Mouse (Mus musculus) CH12.LX (cell line): ENCODE measurements around the gene Idh1. TPM values are rescaled to one million over a fixed set of nuclear protein-coding genes. Genes with fewer than 3 reads are reported as not detected.

Source experiments
- DNase-seq: peaks from one replicate; pipeline ENCODE4 v3.0.0-alpha.2; 2013; ENCODE audit errors: extremely low read depth
- H3K27ac ChIP-seq: 2 replicates; pipeline ENCODE4 v1.5.1; 2012; ENCODE audit warnings: low read depth, mild to moderate bottlenecking, control low read depth, moderate library complexity; ENCODE audit not compliant: insufficient read depth
- H3K27me3 ChIP-seq: replicated peaks from 2 replicates; pipeline ENCODE3; 2012; ENCODE audit warnings: inconsistent platforms
- H3K36me3 ChIP-seq, 2 experiments: replicated peaks in 1 of 2; 2 replicates each; pipeline versions ENCODE3 to v1.6.1; 2012; ENCODE audit warnings: inconsistent platforms in 1 of 2, low read length in 1 of 2, mild to moderate bottlenecking in 1 of 2, mixed read lengths in 1 of 2, moderate library complexity in 1 of 2; ENCODE audit not compliant: control insufficient read depth in 1 of 2, insufficient read depth in 1 of 2
- H3K4me1 ChIP-seq, 2 experiments: 2 replicates each; pipeline ENCODE4 v1.6.1; 2012; ENCODE audit warnings: inconsistent platforms in 1 of 2, moderate library complexity in 1 of 2; ENCODE audit not compliant: insufficient read depth in 2 of 2, control insufficient read depth in 1 of 2
- H3K4me2 ChIP-seq: 2 replicates; pipeline ENCODE4 v1.6.1; 2012; ENCODE audit warnings: low read depth, mild to moderate bottlenecking, control low read depth; ENCODE audit not compliant: poor library complexity, insufficient read depth, severe bottlenecking
- H3K4me3 ChIP-seq, 3 experiments: fragments of 150-350 bp in 1 of 3; sonication (generic) in 1 of 3; replicated peaks in 1 of 3; 2 replicates each; pipeline versions ENCODE3 to v1.5.1; 2011 to 2012; ENCODE audit warnings: low read depth in 2 of 3, low read length in 2 of 3, mild to moderate bottlenecking in 2 of 3, moderate library complexity in 2 of 3, control low read depth in 1 of 3, improper control_type of control experiment in 1 of 3, inconsistent platforms in 1 of 3, mixed read lengths in 1 of 3; ENCODE audit not compliant: poor library complexity in 1 of 3
- H3K79me2 ChIP-seq: replicated peaks from 2 replicates; pipeline ENCODE4 v1.6.1; 2012; ENCODE audit warnings: mild to moderate bottlenecking, moderate library complexity; ENCODE audit not compliant: control insufficient read depth, poor library complexity, insufficient read depth, severe bottlenecking; ENCODE audit errors: extremely low read depth
- H3K9ac ChIP-seq: 2 replicates; pipeline ENCODE4 v1.6.1; 2012; ENCODE audit warnings: low read depth, mild to moderate bottlenecking, control low read depth, moderate library complexity; ENCODE audit not compliant: insufficient read depth
- H3K9me3 ChIP-seq: replicated peaks from 2 replicates; pipeline ENCODE3; 2012; ENCODE audit warnings: low read length, inconsistent platforms, mixed read lengths
- BHLHE40 ChIP-seq: IDR thresholded peaks from 2 replicates; pipeline ENCODE4 v1.6.1; 2011; ENCODE audit warnings: mild to moderate bottlenecking, low read depth, low read length, improper control_type of control experiment
- E2F4 ChIP-seq: IDR thresholded peaks from 2 replicates; pipeline ENCODE4 v1.6.1; 2011; ENCODE audit warnings: low read depth, low read length, improper control_type of control experiment; ENCODE audit not compliant: insufficient replicate concordance
- ETS1 ChIP-seq: conservative IDR thresholded peaks from 2 replicates; pipeline ENCODE4 v1.6.1; 2012; ENCODE audit warnings: low read depth, mild to moderate bottlenecking, inconsistent platforms, low read length, improper control_type of control experiment, moderate library complexity
- GABPA ChIP-seq: IDR thresholded peaks from 2 replicates; pipeline ENCODE4 v1.6.1; 2012; ENCODE audit warnings: low read depth, low read length, improper control_type of control experiment, inconsistent platforms; ENCODE audit not compliant: insufficient replicate concordance
- JUN ChIP-seq: IDR thresholded peaks from 2 replicates; pipeline ENCODE4 v1.6.1; 2011; ENCODE audit warnings: low read depth, mild to moderate bottlenecking, low read length, improper control_type of control experiment, moderate library complexity; ENCODE audit not compliant: insufficient read depth
- JUND ChIP-seq: conservative IDR thresholded peaks from 2 replicates; pipeline ENCODE4 v1.6.1; 2011; ENCODE audit warnings: low read depth, low read length, improper control_type of control experiment
- MAFK ChIP-seq: IDR thresholded peaks from 2 replicates; pipeline ENCODE4 v1.6.1; 2011; ENCODE audit warnings: low read length, improper control_type of control experiment; ENCODE audit not compliant: insufficient replicate concordance
- MAX ChIP-seq: IDR thresholded peaks from 2 replicates; pipeline ENCODE4 v1.6.1; 2011; ENCODE audit warnings: low read length, improper control_type of control experiment
- MAZ ChIP-seq: IDR thresholded peaks from 2 replicates; pipeline ENCODE4 v1.6.1; 2012; ENCODE audit warnings: low read depth, mild to moderate bottlenecking, inconsistent platforms, low read length, improper control_type of control experiment, moderate library complexity
- MYC ChIP-seq: IDR thresholded peaks from 2 replicates; pipeline ENCODE4 v1.6.1; 2011; ENCODE audit warnings: low read depth, mild to moderate bottlenecking, improper control_type of control experiment, low read length
- NELFE ChIP-seq: IDR thresholded peaks from 2 replicates; pipeline ENCODE4 v1.6.1; 2011; ENCODE audit warnings: low read depth, low read length, improper control_type of control experiment
- PAX5 ChIP-seq: IDR thresholded peaks from 2 replicates; pipeline ENCODE4 v1.6.1; 2012; ENCODE audit warnings: low read length, inconsistent platforms, mixed read lengths
- SIN3A ChIP-seq: IDR thresholded peaks from 2 replicates; pipeline ENCODE4 v1.6.1; 2012; ENCODE audit warnings: low read length, improper control_type of control experiment, inconsistent platforms
- SMC3 ChIP-seq: IDR thresholded peaks from 2 replicates; pipeline ENCODE4 v1.6.1; 2011; ENCODE audit warnings: low read depth, low read length, improper control_type of control experiment
- TBP ChIP-seq: conservative IDR thresholded peaks from 2 replicates; pipeline ENCODE4 v1.6.1; 2011; ENCODE audit warnings: low read depth, low read length, improper control_type of control experiment
- TCF12 ChIP-seq: IDR thresholded peaks from 2 replicates; pipeline ENCODE4 v1.6.1; 2014; ENCODE audit warnings: low read depth, mild to moderate bottlenecking, inconsistent platforms, low read length, improper control_type of control experiment
- USF2 ChIP-seq: conservative IDR thresholded peaks from 2 replicates; pipeline ENCODE4 v1.6.1; 2011; ENCODE audit warnings: low read depth, low read length, improper control_type of control experiment
- ZKSCAN1 ChIP-seq: IDR thresholded peaks from 2 replicates; pipeline ENCODE4 v1.6.1; 2012; ENCODE audit warnings: low read depth, inconsistent platforms, low read length, improper control_type of control experiment, borderline replicate concordance
- dilution Hi-C: fragments of 300-500 bp; cut with MboI; formaldehyde crosslinking; loops from 2 replicates; pipeline ENCODE4 v1.14.3; 2020; ENCODE audit warnings: low sequenced_read_pairs; ENCODE audit not compliant: extremely low pct_unique_long_range_greater_than_20kb, extremely low pct_ligation_motif_present
- in situ Hi-C: fragments of 300-500 bp; cut with MboI; formaldehyde crosslinking; loops from 3 replicates; pipeline ENCODE4 v1.14.3; 2019; ENCODE audit warnings: low sequenced_read_pairs, low pct_ligation_motif_present, low pct_unique_long_range_greater_than_20kb, mixed read lengths
- polyA plus RNA-seq: library from polyadenylated mRNA; unstranded; fragments of >175 nt; gene quantifications from 2 replicates; pipeline ENCODE4 v1.2.1, GENCODE M21; 2012; ENCODE audit warnings: low read depth; ENCODE audit not compliant: insufficient read length
- total RNA-seq, 2 experiments: library from RNA; depleted of rRNA; stranded (reverse); fragments of 300-350 nt in 1 of 2; fragments of >200 nt in 1 of 2; gene quantifications; 2 replicates each; pipeline ENCODE4 v1.2.3; 2012 to 2014

Gene Idh1
- total and polyA plus RNA-seq, 3 experiments: 9.3 to 23.4 (median 11.1) TPM

DNA sequence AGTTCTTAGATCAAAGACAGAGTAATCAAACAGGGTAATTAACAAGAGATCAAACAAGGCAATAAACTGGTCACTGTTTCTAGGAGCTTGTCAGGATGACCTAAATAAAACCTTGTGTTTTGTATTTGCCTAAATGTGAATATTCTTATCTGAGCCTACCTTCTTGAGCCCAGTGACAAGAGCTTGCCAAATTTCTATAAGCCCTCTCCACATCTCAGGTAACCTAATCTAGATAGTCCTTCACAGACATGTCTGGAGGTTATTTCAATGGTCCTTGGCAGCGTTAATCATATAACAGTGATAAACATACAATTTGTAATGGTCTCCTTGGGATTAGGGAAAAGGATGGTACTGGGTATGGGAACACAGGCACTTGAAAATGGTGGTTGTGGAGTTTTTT lies 18.0 kb upstream of the Idh1 start:
- H3K4me1 ChIP-seq: no peaks in the 10 kb centered on the region
- in situ Hi-C loops (no loop called here), dilution Hi-C loops (no loop called here)
- H3K36me3 ChIP-seq: peaks cover 34 to 71% of the 10 kb centered on the region in 2 experiments
- H3K4me2 ChIP-seq: no peak overlapping the region
- H3K27ac ChIP-seq: no peak overlapping the region
- TF ChIP-seq ETS1 (no peak), JUND (no peak), TCF12 (no peak), PAX5 (no peak), SMC3 (no peak), NELFE (no peak), MYC (no peak), MAX (no peak), MAFK (no peak)
- H3K27me3 ChIP-seq: no peaks in the 10 kb centered on the region
- H3K4me3 ChIP-seq: no peak overlapping the region
- H3K9ac ChIP-seq: no peak overlapping the region
- DNase-seq: no peak
- H3K79me2 ChIP-seq: no peaks in the 10 kb centered on the region
- no peaks in the 10 kb centered on the region for H3K9me3 ChIP-seq

DNA sequence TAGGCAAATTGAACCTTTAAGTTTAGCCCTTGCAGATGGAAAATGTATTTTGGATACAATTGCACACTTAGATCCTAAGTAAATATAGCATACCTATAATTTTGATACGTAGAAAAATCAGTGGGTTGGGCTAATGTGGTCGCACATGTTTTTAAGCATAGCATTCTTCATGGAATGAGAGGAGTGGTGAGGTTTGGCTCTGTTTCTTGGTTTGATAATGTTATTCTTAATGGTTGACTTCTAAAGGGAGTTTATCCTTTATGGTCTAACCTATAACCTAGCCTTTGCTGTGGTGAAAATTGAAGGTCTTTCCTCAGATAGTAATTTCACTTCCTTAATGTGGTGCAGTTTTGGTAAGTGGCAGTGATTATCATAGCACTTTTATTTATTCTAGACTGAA lies 12.6 kb upstream of the Idh1 start:
- Histone ChIP-seq H3K9ac (no peak overlapping the region), H3K4me3 (no peak overlapping the region), H3K79me2 (no peaks in the 10 kb centered on the region), H3K27ac (no peak overlapping the region), H3K4me2 (no peak overlapping the region), H3K27me3 (no peaks in the 10 kb centered on the region), H3K4me1 (peaks cover 0 to 9% of the 10 kb centered on the region in 2 experiments; a peak in 2 of 4 replicates), H3K9me3 (no peaks in the 10 kb centered on the region), H3K36me3 (peaks cover 9 to 65% of the 10 kb centered on the region in 2 experiments)
- in situ Hi-C loops (no loop called here), dilution Hi-C loops (no loop called here)
- no peak for TF ChIP-seq SIN3A
- no peak for TF ChIP-seq E2F4
- no peak for TF ChIP-seq NELFE
- TF ChIP-seq TCF12: no peak
- no peak for TF ChIP-seq GABPA
- no peak for TF ChIP-seq MAZ
- TF ChIP-seq TBP: no peak
- no peak for TF ChIP-seq USF2
- TF ChIP-seq ZKSCAN1: no peak
- TF ChIP-seq BHLHE40: no peak
- no peak for TF ChIP-seq JUN
- DNase-seq: no peak
